Mouse (Mus musculus): ENCODE measurements around the gene Ier2.
"Not testable (repeated sequence)": the region's sequence is repeated elsewhere in the genome, so short reads cannot be mapped to it uniquely, and the experiment has no call there.

The Ier2 gene

DNA sequence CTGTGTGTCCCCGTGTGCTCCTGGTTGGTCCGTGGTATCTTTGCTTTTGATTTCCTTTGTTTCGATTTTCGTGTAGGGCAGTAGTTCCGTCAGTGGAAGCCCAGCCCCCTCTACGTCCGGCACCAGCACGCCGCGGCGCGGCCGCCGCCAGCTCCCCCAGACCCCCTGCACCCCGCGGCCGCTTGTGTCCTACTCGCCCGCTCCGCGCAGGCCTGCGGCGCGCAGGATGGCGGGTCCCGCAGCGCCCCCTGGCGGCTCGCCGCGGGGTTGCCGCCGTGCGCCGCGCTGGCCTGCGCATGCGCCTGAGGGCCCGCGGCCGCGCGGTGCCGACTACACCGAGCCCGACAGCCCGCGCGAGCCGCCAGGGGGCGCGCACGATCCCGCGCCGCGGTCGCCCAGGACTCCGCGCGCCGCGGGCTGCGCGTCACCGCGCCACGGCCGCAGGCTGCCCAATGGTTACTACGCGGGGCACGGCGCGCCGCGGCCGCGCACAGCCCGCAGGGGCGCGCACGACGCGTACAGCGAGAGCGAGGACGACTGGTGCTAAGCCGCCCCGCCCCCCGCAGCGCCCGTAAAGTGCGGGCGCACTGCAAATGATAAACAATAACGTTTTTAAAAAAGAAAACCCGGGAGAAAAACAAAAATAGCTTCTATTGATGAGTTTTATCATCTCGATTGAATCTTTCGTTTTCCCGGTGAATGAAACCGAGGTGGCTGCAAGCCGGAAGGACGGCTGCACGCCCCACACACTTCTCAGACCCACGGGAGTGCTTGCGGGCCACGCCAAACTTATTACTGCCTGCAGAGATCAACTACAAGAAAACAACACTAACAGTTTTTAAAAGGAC, 23.3 kb downstream of the Ier2 start:
- peak; percentile 96 for DNase-seq (ENCODE audit: inconsistent ontology term)

DNA sequence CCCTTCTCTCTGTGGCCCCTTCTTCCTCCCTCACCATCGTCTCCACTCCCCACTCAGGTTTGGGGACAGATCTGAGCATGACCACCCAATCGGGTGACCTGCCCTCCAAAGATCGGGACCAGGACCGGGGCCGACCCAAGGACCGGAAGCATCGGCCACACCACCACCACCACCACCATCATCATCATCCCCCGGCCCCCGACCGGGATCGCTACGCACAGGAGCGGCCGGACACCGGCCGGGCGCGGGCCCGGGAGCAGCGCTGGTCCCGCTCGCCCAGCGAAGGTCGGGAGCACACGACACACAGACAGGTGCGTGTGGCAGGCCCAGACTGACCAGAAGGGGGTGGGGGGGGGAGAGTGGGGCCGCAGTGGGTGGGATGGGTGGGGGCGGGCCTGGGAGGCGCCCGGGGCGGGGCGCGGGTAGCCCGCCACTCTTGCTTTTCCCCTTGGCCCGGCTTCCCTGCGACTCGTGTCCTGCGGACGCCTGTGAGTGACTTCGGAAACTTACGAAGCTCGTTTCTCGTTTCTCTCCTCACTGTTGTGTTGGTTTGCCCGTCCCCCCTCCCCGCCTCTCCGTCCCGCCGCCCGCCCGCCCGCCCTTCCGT, 24.0 kb downstream of the Ier2 start:
- DNase-seq (ENCODE audit: inconsistent ontology term), result peak; percentile 27

GRCm38 (mm10) chr8:84637946-84638554, 24.6 kb downstream of the Ier2 start:
- no peak for DNase-seq (ENCODE audit: inconsistent ontology term)

DNA sequence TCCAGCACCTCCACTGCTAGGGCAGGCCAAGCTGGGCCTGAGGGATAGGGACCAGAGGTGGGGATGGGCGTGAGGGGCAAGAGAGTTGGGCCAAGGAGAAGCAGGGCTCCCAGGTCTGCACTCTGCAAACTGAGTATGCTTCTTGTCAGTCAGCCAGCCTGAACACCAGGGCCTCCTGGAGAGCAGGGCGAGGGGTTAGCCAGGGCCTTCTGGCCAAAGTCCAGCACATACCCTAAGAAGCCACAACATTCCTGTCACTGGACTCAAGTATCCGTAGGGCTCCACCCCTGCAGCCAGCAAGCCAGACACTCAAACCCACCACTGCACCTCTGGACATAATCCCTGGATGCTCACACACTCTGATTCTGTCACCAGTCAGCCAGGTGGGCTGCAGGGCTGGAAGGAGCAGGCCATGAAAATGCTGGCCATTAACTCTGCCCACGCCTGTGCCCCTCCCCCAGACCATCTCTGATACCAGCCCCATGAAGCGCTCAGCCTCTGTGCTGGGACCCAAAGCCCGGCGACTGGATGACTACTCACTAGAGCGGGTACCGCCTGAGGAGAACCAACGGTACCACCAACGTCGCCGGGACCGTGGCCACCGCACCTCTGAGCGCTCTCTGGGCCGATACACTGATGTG, 26.5 kb downstream of the Ier2 start:
- DNase-seq (ENCODE audit: inconsistent ontology term), result peak; percentile 66

GRCm38 (mm10) chr8:84635397-84636050, 27.1 kb downstream of the Ier2 start:
- DNase-seq (ENCODE audit: inconsistent ontology term), result no peak

GRCm38 (mm10) chr8:84634849-84635304, 27.8 kb downstream of the Ier2 start:
- DNase-seq (ENCODE audit: inconsistent ontology term), result peak; percentile 37

DNA sequence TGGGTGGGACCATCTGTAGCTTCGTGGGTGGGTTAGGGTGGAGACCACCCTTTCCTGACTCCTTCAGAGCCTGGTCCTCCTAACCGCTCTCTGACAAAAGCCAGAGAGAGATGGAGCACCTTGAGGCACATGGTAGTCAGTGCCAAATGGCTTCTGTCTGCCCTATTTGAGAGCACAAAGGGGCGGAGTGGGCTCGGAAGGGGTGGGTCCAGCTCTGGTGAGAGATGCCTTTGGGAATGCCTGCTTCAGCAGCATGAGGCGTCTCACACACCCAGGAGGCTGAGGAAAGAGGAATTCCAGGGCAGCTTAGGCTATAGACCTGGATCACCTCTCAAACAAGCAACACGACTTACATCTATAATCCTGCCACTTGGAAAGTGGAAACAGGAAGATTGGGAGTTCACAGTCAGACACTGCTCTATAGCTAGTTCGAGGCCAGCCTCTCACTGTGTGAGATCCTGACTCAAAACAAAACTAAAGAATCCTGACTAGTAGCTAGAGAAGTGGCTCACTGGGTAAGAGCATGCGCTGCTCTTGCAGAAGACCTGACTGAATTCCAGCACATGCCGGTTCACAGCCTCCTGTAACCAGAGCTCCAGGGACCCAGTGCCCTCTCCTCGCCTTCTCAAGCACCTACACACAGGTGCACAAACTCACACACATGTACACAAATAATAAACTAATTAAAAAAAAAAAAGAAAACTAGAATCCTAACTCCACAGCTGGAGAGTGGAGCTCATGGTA, 28.6 kb downstream of the Ier2 start:
- no peak for DNase-seq (ENCODE audit: inconsistent ontology term)

- DNase-seq (ENCODE audit: inconsistent ontology term), result no peak
Observed at GRCm38 (mm10) chr8:84631813-84632212, 30.8 kb downstream of the Ier2 start.

DNA sequence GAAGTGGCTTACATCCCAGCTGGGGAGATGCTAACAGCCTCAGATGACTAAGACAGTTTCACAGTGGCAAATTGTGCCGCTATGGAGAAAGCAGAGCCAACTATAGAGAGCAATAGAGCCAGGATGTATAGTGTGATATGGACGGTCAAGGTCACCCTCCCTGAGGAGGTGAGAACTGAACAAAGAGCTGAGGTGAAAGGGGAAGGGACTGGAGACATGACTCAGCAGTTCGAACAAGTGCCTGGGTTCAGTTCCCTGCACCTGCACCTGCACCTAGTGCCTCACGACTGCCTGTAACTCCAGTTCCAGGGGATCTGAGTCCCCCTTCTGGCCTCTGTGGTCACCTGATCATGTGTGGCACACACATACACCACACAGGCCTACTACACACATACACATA, 32.5 kb downstream of the Ier2 start:
- no peak for DNase-seq (ENCODE audit: inconsistent ontology term)

GRCm38 (mm10) chr8:84629586-84629985, 33.1 kb downstream of the Ier2 start:
- no peak for DNase-seq (ENCODE audit: inconsistent ontology term)

DNA sequence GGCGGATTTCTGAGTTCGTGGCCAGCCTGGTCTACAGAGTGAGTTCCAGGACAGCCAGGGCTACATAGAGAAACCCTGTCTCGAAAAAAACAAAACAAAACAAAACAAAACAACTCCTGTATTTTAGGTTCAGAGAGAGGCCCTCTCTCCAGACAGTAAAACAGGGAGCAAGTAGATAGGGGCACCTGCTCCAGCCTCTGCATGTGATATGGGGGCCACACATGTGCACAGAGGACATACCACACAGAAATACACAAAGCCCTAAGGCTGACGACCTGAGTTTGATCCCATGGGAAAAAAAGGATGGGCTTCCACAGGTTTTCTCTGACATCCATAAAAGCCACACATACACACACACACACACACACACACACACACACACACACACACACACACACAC, 39.2 kb downstream of the Ier2 start:
- DNase-seq (ENCODE audit: inconsistent ontology term), result not testable (repeated sequence)

DNA sequence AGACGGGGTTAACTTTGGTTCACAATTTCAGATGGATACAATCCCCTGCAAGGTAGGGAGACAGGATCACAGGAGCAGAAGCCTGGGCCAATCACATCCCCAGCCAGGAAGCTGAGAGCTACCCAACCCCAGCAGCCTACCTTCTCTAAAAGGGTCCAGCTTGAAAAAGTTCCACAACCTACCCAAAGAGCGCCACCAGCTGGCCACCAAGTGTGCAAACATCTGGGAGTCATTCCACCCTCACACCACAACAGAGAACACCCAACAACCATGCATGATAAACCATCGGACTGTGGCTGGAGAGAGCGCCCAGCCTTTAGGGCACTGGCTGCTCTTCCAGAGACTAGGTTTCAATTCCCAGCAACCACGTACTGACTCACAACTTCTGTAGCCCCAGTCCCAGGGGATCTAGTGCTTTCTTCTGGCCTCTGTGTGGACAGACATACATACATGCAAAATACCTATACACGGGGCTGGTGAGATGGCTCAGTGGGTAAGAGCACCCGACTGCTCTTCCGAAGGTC, 41.5 kb downstream of the Ier2 start:
- no peak for DNase-seq (ENCODE audit: inconsistent ontology term)

DNA sequence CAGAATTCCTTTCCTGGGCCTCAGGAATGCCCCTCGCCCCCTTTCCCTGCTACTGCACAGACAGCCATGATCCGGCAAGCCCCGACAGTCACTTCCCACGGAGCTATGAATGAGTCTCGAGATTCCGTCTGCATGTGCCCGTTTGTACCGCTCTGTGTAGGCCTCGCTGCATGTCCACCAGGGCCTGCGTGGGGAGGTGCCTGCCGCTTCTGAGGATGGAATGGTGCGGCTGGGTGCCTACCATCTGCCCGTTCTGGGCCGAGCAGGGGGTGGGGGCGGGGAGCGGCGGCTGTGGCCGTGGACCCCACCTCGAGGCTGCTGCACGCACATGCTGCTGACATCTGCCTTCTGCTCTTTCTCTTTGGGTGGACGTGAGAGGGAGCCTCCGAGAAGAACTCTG, 45.6 kb downstream of the Ier2 start:
- no peak for DNase-seq (ENCODE audit: inconsistent ontology term)

- peak; percentile 69 for DNase-seq (ENCODE audit: inconsistent ontology term)
Observed at GRCm38 (mm10) chr8:84615666-84616485, 46.8 kb downstream of the Ier2 start.

- no peak for DNase-seq (ENCODE audit: inconsistent ontology term)
Observed at GRCm38 (mm10) chr8:84614512-84615223, 48.0 kb downstream of the Ier2 start.

Measured in Muller cell, postnatal 12 days (primary cell).